Mouse (Mus musculus) testis, postnatal 14 days (tissue): ENCODE data around the gene Srgap2.

Source experiments
- DNase-seq: peaks from one replicate; pipeline ENCODE4 v3.0.0; 2021; ENCODE audit warnings: low spot score

Srgap2 gene

GRCm38 (mm10) chr1:131526371-131527270 is 531 bp downstream of the Srgap2 start:
- DNase-seq = peak; percentile 82

- peak; percentile 49 for DNase-seq
These were observed 1.4 kb downstream of the Srgap2 start for GRCm38 (mm10) chr1:131525586-131526271.

GRCm38 (mm10) chr1:131525101-131525585 is 2.0 kb downstream of the Srgap2 start:
- DNase-seq = peak; percentile 37

GRCm38 (mm10) chr1:131523794-131524193 is 3.4 kb downstream of the Srgap2 start:
- DNase-seq = no peak

- DNase-seq = no peak
These were observed 10.6 kb downstream of the Srgap2 start for GRCm38 (mm10) chr1:131516588-131516987.

- DNase-seq = no peak
These were observed 13.0 kb downstream of the Srgap2 start for GRCm38 (mm10) chr1:131514197-131514596.

- no peak for DNase-seq
These were observed 14.0 kb downstream of the Srgap2 start for GRCm38 (mm10) chr1:131513136-131513535.

- no peak for DNase-seq
These were observed 15.3 kb downstream of the Srgap2 start for GRCm38 (mm10) chr1:131511661-131512500.

- DNase-seq = no peak
These were observed 16.0 kb downstream of the Srgap2 start for GRCm38 (mm10) chr1:131511131-131511530.

- DNase-seq = no peak
These were observed 25.5 kb downstream of the Srgap2 start for GRCm38 (mm10) chr1:131501681-131502080.

GRCm38 (mm10) chr1:131498231-131498630 is 28.9 kb downstream of the Srgap2 start:
- no peak for DNase-seq

- DNase-seq = peak; percentile 15
These were observed 32.9 kb downstream of the Srgap2 start for GRCm38 (mm10) chr1:131493966-131494898.

- no peak for DNase-seq
These were observed 34.8 kb downstream of the Srgap2 start for GRCm38 (mm10) chr1:131492360-131492759.

- DNase-seq = no peak
These were observed 35.6 kb downstream of the Srgap2 start for GRCm38 (mm10) chr1:131491579-131491978.

GRCm38 (mm10) chr1:131489312-131489711 is 37.8 kb downstream of the Srgap2 start:
- DNase-seq = no peak

GRCm38 (mm10) chr1:131486094-131486850 is 40.9 kb downstream of the Srgap2 start:
- no peak for DNase-seq

GRCm38 (mm10) chr1:131482242-131482641 is 44.9 kb downstream of the Srgap2 start:
- no peak for DNase-seq

- no peak for DNase-seq
These were observed 45.8 kb downstream of the Srgap2 start for GRCm38 (mm10) chr1:131481391-131481790.

- DNase-seq = no peak
These were observed 48.3 kb downstream of the Srgap2 start for GRCm38 (mm10) chr1:131478770-131479305.

- no peak for DNase-seq
These were observed 51.8 kb downstream of the Srgap2 start for GRCm38 (mm10) chr1:131475306-131475705.
